Mouse (Mus musculus) liver, embryonic 13.5 days (tissue): ENCODE results near the gene Brinp3. TPM values are rescaled to one million over a fixed set of nuclear protein-coding genes. Genes with fewer than 3 reads are reported as not detected.
A peak's percentile ranks its signal among the peaks of the same experiment; 100 is the strongest.

Experiments used
- ATAC-seq: fragments of 200-750 bp; cut with Nextera tagmentation; 2 replicates; pipeline ENCODE4 v1.8.0; 2017; ENCODE audit warnings: low read depth, mild to moderate bottlenecking, moderate number of reproducible peaks, moderate library complexity
- DNase-seq: peaks from one replicate; pipeline ENCODE4 v3.0.0; 2022
- H3K27ac ChIP-seq: fragments of 300-500 bp; sonication (generic); 2 replicates; pipeline ENCODE4 v1.5.1; 2015; ENCODE audit warnings: moderate library complexity, mild to moderate bottlenecking, inconsistent platforms
- H3K27me3 ChIP-seq: fragments of 300-500 bp; sonication (generic); 2 replicates; pipeline ENCODE4 v1.6.1; 2015; ENCODE audit warnings: mild to moderate bottlenecking, inconsistent platforms
- H3K36me3 ChIP-seq: fragments of 300-500 bp; sonication (generic); 2 replicates; pipeline ENCODE4 v1.6.1; 2015; ENCODE audit warnings: mild to moderate bottlenecking, inconsistent platforms
- H3K4me1 ChIP-seq: fragments of 300-500 bp; sonication (generic); replicated peaks from 2 replicates; pipeline ENCODE4 v1.6.1; 2015; ENCODE audit warnings: inconsistent platforms
- H3K4me2 ChIP-seq: fragments of 300-500 bp; sonication (generic); 2 replicates; pipeline ENCODE4 v1.6.1; 2015; ENCODE audit warnings: inconsistent platforms, mild to moderate bottlenecking, moderate library complexity
- H3K4me3 ChIP-seq: fragments of 300-500 bp; sonication (generic); replicated peaks from 2 replicates; pipeline ENCODE4 v1.5.1; 2015; ENCODE audit warnings: mild to moderate bottlenecking, inconsistent platforms
- H3K9ac ChIP-seq: fragments of 300-500 bp; sonication (generic); 2 replicates; pipeline ENCODE4 v1.6.1; 2015; ENCODE audit warnings: mild to moderate bottlenecking, inconsistent platforms
- H3K9me3 ChIP-seq: fragments of 300-500 bp; sonication (generic); replicated peaks from 2 replicates; pipeline ENCODE4 v1.6.1; 2016; ENCODE audit warnings: inconsistent platforms
- WGBS: fragments of 180-500 bp; shearing (Covaris S2); methylation state at CpG from one replicate; pipeline ENCODE4 v1.1.7; 2015; ENCODE audit not compliant: insufficient replicate concordance; 5-methylcytosine and 5-hydroxymethylcytosine counted together
- polyA plus RNA-seq: library from polyadenylated mRNA; unstranded; fragments of >200 nt; fragmentation: Nextera tagmentation; extraction: Ambion mirVana; gene quantifications from 2 replicates; pipeline ENCODE4 v1.2.1, GENCODE M21; 2015

The Brinp3 gene
- 0.03 and 0.05 TPM in 2 replicates for polyA plus RNA-seq

DNA sequence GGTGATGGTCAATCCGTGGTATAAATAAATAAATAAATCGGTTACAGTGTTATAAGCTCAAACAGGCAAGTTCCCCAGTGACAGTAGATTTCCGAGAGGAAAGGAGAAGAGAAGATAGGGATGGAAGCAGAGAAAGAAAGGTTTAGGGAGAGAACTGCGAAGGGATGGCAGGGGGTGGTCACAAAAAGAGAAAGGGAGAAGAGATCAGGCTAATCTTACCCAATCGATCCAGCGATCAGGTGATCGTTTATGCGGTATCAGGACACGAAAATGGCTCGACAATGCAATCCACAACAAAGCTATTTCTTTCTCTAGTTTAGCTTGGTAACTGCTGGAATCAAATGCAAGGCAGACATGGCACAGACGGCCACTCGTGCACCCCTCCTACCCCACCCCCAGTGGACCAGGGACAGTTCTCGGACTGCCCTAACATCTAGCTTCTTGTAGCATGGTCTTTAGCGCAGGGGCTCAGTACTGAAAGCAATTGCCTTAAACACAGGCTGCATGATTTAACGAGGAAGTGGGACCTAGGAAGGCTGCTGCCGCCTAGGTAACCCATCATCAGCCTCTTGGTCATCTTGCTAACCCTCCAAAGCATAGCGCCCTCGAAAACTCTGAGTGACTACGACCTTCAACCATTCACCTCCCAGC, at the start of gene Brinp3:
Gene Brinp3 (plus strand): TSS at position 80 of the 651 bp plus-strand sequence.
- Histone ChIP-seq H3K4me3 (no peak within 1 kb of the TSS), H3K36me3 (no peaks in the 10 kb centered on the region), H3K4me1 (no peaks in the 10 kb centered on the region), H3K9ac (no peak within 1 kb of the TSS), H3K4me2 (peak within 1 kb of the TSS; percentile 37), H3K27me3 (peaks cover 32% of the 10 kb centered on the region), H3K27ac (no peak within 1 kb of the TSS), H3K9me3 (no peaks in the 10 kb centered on the region)
- DNase-seq (no peak), ATAC-seq (no peak)
- WGBS = 6% methylated on average over 19 of the region's 19 CpGs

DNA sequence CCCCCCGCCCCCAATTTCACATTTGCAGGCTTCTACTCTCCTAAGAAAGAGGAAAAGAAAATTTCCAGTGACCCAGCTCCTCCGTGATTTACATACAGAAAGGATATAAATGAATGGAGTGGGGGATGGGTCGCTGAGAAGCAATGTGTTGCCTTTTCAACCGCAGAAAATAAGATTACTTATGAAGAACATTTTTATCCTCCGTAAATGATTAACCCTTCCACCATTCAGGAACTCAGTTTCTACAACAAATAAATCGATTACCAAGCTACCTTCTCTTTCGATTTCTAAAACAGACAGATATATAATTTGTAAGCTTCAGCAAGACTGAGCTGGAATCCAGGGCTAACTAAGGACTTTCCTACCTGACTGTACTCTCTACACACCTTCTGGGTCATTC, 339 bp upstream of the Brinp3 start:
- H3K9me3 ChIP-seq = no peaks in the 10 kb centered on the region
- H3K4me2 ChIP-seq = peak overlapping the region; percentile 37
- ATAC-seq = no peak
- WGBS = 11% methylated on average over 7 of the region's 7 CpGs
- no peaks in the 10 kb centered on the region for H3K36me3 ChIP-seq
- no peak for DNase-seq
- no peaks in the 10 kb centered on the region for H3K4me1 ChIP-seq
- H3K27me3 ChIP-seq = peaks cover 32% of the 10 kb centered on the region
- H3K4me3 ChIP-seq = no peak overlapping the region
- no peak overlapping the region for H3K27ac ChIP-seq
- H3K9ac ChIP-seq = no peak overlapping the region

DNA sequence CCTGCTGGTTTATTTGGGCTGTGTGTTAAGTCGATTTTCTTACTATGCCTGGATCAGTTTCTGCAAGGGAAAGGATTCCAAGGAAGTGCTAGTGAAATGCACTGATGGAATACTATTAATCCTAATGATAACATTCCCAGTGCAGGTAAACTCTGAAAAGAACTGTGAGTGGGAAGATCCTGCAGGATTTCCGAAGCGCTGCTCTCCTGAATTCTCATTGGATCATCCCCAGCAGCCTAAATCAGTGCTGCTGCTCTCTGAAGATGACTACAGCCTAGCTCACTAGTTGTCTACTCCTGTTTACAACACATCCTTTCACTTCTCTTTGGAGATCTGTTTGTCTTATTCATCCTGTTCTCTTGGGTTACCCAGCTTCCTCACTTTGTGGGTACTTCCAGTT, 826 bp downstream of the Brinp3 start:
- WGBS = 6% methylated on average over 3 of the region's 3 CpGs

DNA sequence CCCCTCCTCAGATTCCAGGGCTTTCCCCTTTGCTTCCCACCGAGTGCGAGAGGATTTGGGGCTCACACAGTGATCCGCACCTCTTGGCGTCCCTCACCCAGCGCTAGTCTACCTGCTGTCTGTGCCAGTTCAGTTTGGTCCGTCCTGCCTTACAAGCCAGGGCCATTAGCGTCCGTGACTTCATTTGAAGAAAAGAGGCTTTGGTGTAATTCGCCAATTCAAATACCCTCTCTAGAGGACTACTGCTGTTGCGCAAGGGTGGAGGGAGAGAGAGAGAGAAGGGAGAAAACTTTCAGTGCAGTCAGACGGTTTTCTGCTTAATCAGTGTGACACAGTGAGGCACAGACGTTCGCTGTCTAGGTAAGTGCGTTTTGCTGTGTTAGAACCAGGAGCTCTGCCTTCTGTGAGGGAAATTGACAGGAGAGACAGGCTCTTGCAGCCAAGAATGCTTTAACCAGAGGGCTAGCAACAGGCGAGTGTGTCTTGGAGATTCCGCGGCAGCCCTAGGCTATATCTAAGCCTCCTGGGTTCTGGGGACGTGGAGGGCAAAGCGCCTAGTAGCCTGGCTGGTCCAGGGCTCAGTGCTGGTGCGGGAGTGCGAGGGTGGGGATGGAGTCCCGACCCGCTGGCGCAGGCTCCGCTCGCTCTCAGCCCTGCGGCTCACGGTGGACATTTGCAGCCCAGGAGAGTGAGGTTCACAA, 3.0 kb downstream of the Brinp3 start:
- 2% methylated on average over 28 of the region's 28 CpGs for WGBS
- Histone ChIP-seq H3K9ac (no peak overlapping the region), H3K9me3 (no peaks in the 10 kb centered on the region), H3K27ac (no peak overlapping the region), H3K4me2 (peak overlapping the region; percentile 50), H3K4me3 (peak overlapping the region; percentile 25), H3K4me1 (no peaks in the 10 kb centered on the region), H3K36me3 (no peaks in the 10 kb centered on the region), H3K27me3 (peaks cover 32% of the 10 kb centered on the region)
- DNase-seq = no peak
- ATAC-seq = no peak

More for the DNA sequence above, 826 bp downstream of the Brinp3 start:
- H3K27me3 ChIP-seq = peaks cover 32% of the 10 kb centered on the region
- DNase-seq = no peak
- ATAC-seq = no peak
- H3K27ac ChIP-seq = no peak overlapping the region
- H3K4me1 ChIP-seq = no peaks in the 10 kb centered on the region
- no peaks in the 10 kb centered on the region for H3K9me3 ChIP-seq
- H3K36me3 ChIP-seq = no peaks in the 10 kb centered on the region
- H3K4me2 ChIP-seq = peak overlapping the region; percentile 37; the same call in 1 of the 2 replicates
- no peak overlapping the region for H3K9ac ChIP-seq
- no peak overlapping the region for H3K4me3 ChIP-seq

DNA sequence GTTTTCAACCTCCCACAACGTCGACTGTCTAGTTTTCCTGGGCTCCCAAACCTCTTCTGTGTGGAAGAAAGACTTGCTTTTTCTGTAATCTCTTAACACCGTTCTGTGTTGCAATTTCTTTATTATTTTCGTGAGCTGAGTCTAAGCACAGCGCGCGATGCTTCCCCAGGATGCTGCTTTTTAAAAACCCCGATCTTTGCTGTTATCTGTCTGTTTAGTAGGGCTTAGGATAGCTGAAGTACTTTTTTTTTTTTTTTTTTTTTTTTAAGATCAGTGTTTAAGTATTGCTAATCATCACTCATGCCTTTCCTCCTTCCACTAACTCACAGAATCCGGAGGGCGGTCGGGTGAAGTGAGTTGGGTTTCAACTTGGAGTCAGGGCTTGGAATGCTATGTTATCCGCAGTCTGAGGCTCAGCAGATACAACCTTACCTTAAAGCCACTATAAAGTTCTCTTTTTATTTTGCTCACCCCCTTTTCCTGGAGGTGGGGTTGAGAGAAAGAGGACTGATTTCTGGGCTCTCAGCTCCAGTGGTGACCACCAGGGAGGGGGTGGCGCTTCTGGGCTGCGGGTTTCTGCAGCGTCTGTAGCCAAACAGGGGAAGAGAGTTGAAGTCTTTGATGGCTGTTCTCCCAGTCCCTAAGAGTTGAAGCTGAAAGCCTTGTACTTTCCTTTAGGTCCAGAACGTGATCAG, 3.7 kb downstream of the Brinp3 start:
- ATAC-seq = no peak

DNA sequence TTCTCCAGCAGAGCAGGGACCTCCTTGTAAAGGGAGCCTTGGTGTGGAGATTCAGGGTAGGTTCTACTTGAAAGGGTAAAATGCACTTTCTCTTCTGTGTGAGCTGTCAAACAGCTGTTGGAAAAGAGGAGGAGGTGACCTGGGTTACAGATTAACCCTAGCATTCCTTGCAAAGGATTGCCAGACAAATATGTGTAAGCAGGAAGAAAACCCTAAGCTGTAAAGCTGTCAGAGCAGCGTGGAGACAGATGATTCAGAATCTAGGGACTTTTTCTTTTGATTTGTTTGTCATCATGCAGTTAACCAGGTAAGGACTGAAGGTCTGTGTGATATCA, 4.2 kb downstream of the Brinp3 start:
- H3K27me3 ChIP-seq = peaks cover 32% of the 10 kb centered on the region
- no peak overlapping the region for H3K27ac ChIP-seq
- H3K4me2 ChIP-seq = peak overlapping the region; percentile 50
- H3K9ac ChIP-seq = no peak overlapping the region
- no peaks in the 10 kb centered on the region for H3K4me1 ChIP-seq
- DNase-seq (no peak), ATAC-seq (no peak)
- H3K4me3 ChIP-seq = no peak overlapping the region; the same call in 1 of the 2 replicates
- WGBS = 7% methylated on average over 1 of the region's 1 CpGs
- no peaks in the 10 kb centered on the region for H3K36me3 ChIP-seq
- H3K9me3 ChIP-seq = no peaks in the 10 kb centered on the region

More for the DNA sequence above, 3.7 kb downstream of the Brinp3 start:
- Histone ChIP-seq H3K36me3 (no peaks in the 10 kb centered on the region), H3K4me2 (peak overlapping the region; percentile 50), H3K4me1 (no peaks in the 10 kb centered on the region), H3K27ac (no peak overlapping the region), H3K9ac (no peak overlapping the region), H3K27me3 (peaks cover 32% of the 10 kb centered on the region), H3K9me3 (no peaks in the 10 kb centered on the region), H3K4me3 (peak overlapping the region; percentile 25)
- no peak for DNase-seq
- WGBS = 2% methylated on average over 16 of the region's 16 CpGs

DNA sequence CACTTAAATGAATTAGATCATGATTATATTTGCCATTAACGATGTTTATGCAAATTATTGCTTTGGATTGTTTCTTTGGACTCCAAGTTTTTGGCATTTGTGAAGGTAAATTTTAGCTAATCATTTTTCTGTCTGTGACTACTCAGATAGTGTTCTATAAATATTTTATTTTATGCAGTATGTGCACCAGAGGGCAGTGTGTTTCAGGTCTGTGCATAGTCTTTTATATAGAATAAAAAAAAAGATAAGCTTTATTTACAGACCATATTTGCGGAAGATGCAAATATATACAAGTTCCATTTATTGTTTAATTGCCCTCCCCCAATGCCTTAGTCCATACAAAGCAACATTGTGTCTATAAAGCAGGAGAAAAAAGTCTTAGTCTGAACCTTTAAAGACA, 20.8 kb downstream of the Brinp3 start:
- no peaks in the 10 kb centered on the region for H3K36me3 ChIP-seq
- H3K4me2 ChIP-seq = no peak overlapping the region
- WGBS = 59% methylated on average over 2 of the region's 2 CpGs
- no peak overlapping the region for H3K27ac ChIP-seq
- H3K9me3 ChIP-seq = no peaks in the 10 kb centered on the region
- H3K9ac ChIP-seq = no peak overlapping the region
- ATAC-seq (no peak), DNase-seq (no peak)
- H3K27me3 ChIP-seq = no peaks in the 10 kb centered on the region
- H3K4me1 ChIP-seq = no peaks in the 10 kb centered on the region
- H3K4me3 ChIP-seq = no peak overlapping the region

DNA sequence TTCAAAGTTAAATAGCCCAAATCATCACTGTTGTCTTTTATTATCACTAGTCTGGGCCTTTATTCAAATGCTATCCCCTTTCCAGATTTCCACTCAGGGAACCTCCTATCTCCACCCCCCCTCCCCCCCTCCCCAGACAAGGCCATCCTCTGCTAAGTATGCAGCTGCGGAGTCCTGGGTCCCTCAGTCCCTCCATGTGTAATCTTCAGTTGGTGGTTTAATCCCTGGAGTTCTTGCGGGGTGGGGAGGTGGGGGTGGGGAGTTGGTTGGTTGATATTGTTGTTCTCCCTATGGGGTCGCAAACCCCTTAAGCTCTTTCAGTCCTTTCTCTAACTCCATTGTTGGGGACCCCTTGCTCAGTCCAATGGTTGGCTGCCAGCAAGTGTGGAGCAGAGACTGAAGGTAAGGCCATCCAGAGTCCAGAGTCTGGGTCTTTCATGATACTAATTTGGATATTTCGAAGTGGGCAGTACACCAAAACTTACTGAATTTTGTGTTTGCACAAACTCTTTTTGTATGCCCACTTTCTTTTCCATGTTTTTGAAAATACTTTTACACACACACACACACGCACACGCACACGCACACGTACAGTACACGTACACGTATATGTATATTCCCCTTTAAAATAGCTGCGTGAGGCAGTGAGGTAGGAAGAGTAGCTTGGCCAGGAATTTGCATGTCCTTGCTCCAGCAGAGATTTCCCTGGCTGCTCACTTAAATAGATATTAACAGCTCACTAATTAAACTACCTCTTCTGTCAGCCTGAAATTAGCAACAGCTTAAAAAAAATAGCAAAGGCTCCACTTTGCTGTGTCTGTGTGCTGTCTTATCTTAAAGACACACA, 29.4 kb downstream of the Brinp3 start:
- H3K27ac ChIP-seq = no peak overlapping the region
- no peak overlapping the region for H3K4me2 ChIP-seq
- H3K9ac ChIP-seq = no peak overlapping the region
- WGBS = 69% methylated on average over 11 of the region's 11 CpGs
- H3K4me1 ChIP-seq = no peaks in the 10 kb centered on the region
- no peak for DNase-seq
- H3K36me3 ChIP-seq = no peaks in the 10 kb centered on the region
- H3K9me3 ChIP-seq = no peaks in the 10 kb centered on the region
- H3K27me3 ChIP-seq = no peaks in the 10 kb centered on the region
- H3K4me3 ChIP-seq = no peak overlapping the region
- no peak for ATAC-seq

DNA sequence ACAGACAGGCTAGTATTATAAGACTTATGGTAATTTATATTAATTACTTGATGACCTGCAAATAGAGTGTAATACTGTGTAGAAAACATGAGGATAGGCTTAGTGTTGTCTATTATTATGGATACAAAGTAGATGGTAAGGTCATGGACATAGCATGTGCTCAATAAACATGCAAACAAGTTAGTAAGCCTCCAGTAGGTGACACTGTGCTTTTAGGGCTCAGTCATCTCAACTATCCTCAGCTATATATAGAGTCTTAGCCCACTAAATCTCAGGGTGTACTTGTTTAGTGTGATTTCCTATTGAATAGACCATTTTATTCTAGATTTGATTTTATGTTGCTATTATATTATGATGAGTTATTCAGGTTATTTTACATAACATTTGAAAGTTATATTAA, 34.0 kb downstream of the Brinp3 start:
- H3K4me1 ChIP-seq = no peaks in the 10 kb centered on the region
- no peak overlapping the region for H3K4me2 ChIP-seq
- H3K27me3 ChIP-seq = no peaks in the 10 kb centered on the region
- DNase-seq = no peak
- no peak overlapping the region for H3K9ac ChIP-seq
- no peak for ATAC-seq
- no peaks in the 10 kb centered on the region for H3K9me3 ChIP-seq
- no peaks in the 10 kb centered on the region for H3K36me3 ChIP-seq
- no peak overlapping the region for H3K27ac ChIP-seq
- H3K4me3 ChIP-seq = no peak overlapping the region

DNA sequence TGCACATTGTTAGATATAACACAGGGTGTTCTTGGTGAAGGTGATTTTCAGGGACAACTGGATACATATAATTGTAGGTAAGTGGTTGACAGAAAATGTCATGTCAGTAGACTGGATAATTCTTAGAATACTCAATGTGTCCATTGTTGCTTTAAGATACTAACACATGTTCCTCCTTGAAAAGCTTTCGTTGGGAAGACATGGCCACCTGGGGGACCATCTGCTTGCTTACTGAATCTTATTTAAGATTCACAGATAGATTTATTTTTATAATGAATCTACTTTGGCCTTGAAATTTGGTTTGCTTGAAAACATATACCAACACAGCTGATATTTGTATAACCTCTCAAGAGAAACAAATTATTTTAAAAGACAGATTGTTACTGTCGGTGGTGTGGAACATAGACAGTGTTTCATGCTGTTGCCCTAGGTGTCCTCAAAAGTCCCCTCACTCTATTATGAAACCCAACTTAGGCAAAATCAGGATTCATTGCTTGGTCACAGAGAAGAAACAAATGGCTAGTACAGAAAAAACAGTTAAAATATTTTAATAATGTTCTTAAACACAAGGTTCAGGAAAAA, 52.4 kb downstream of the Brinp3 start:
- Histone ChIP-seq H3K9me3 (no peaks in the 10 kb centered on the region), H3K27ac (no peak overlapping the region), H3K27me3 (no peaks in the 10 kb centered on the region), H3K4me3 (no peak overlapping the region), H3K36me3 (no peaks in the 10 kb centered on the region), H3K4me2 (no peak overlapping the region), H3K4me1 (no peaks in the 10 kb centered on the region), H3K9ac (no peak overlapping the region)
- no peak for ATAC-seq
- WGBS = 71% methylated on average over 2 of the region's 2 CpGs
- no peak for DNase-seq

DNA sequence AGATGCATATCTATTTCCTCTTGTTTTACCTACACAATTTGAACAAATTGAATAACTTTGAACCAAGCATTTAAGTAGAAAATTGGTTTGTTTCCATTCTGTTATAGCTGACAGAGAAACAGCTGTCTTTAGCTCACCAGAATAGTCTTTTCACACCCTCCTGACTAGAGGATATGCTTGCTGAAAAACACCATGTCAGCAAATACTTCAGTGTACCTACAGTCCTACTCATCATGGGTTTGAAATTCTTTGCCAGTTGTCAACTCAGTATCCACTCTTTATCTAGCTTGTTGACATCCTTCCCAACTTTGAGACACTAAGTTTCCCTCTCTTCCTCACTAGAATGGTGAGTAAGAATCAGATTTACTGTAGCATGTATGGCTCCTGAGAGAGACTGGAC, 62.4 kb downstream of the Brinp3 start:
- Histone ChIP-seq H3K27ac (no peak overlapping the region), H3K9me3 (no peaks in the 10 kb centered on the region)
- ATAC-seq = no peak

More for the DNA sequence above, 62.4 kb downstream of the Brinp3 start:
- H3K4me1 ChIP-seq = no peaks in the 10 kb centered on the region
- H3K36me3 ChIP-seq = no peaks in the 10 kb centered on the region
- no peak overlapping the region for H3K4me2 ChIP-seq
- H3K27me3 ChIP-seq = no peaks in the 10 kb centered on the region
- DNase-seq = no peak
- no peak overlapping the region for H3K9ac ChIP-seq
- no peak overlapping the region for H3K4me3 ChIP-seq
